Mouse (Mus musculus): ENCODE measurements around the gene Cemip2. TPM values are rescaled to one million over a fixed set of nuclear protein-coding genes. Genes with fewer than 3 reads are reported as not detected.

Gene Cemip2
- polyA plus RNA-seq, 1 experiment from 2014 or later: 14.1 TPM

DNA sequence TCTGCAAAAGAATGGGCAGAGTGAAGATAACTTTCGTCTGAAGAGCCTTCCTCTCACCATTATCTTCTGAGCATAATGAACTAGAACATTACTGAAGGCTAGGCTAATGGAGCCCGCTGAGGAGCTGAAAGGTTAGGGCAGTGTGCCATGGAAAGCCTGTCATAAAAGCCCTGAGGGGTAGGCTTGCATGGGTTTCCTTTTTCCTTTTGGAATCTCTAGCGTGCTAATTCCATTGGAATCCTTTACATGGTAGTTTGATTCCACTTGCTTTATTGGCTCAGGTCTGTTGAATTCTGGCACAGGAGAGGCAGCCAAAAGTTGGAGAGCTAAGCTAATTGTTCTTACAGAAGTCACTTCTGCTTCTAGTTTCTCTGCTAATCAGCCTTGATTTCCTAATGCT lies 20.6 kb downstream of the Cemip2 start:
- 69% methylated on average over 3 of the region's 3 CpGs for WGBS
- ATAC-seq (replicated peaks; ENCODE audit: low FRiP score, low read depth): no peak
- no peaks in the 10 kb centered on the region for H3K9me3 ChIP-seq (replicated peaks; ENCODE audit: low read length)
- TF ChIP-seq CTCF (IDR thresholded peaks at IDR 0.05; ENCODE audit: low read depth): no peak
- no peak overlapping the region for H3K4me3 ChIP-seq (replicated peaks; ENCODE audit: low read depth, low read length)
- H3K27me3 ChIP-seq (ENCODE audit: insufficient read depth, low read length): no peaks in the 10 kb centered on the region
- no peaks in the 10 kb centered on the region; the same call in 1 of the 2 replicates for H3K4me1 ChIP-seq (replicated peaks; ENCODE audit: insufficient read depth, low read length)
- H3K4me2 ChIP-seq (ENCODE audit: low read length): no peak overlapping the region
- H3K9ac ChIP-seq (ENCODE audit: low read depth, low read length): no peak overlapping the region
- H3K27ac ChIP-seq: no peak overlapping the region
- peaks cover 44% of the 10 kb centered on the region for H3K36me3 ChIP-seq (ENCODE audit: insufficient read depth, low read length)
- DNase-seq (ENCODE audit: low spot score): no peak

DNA sequence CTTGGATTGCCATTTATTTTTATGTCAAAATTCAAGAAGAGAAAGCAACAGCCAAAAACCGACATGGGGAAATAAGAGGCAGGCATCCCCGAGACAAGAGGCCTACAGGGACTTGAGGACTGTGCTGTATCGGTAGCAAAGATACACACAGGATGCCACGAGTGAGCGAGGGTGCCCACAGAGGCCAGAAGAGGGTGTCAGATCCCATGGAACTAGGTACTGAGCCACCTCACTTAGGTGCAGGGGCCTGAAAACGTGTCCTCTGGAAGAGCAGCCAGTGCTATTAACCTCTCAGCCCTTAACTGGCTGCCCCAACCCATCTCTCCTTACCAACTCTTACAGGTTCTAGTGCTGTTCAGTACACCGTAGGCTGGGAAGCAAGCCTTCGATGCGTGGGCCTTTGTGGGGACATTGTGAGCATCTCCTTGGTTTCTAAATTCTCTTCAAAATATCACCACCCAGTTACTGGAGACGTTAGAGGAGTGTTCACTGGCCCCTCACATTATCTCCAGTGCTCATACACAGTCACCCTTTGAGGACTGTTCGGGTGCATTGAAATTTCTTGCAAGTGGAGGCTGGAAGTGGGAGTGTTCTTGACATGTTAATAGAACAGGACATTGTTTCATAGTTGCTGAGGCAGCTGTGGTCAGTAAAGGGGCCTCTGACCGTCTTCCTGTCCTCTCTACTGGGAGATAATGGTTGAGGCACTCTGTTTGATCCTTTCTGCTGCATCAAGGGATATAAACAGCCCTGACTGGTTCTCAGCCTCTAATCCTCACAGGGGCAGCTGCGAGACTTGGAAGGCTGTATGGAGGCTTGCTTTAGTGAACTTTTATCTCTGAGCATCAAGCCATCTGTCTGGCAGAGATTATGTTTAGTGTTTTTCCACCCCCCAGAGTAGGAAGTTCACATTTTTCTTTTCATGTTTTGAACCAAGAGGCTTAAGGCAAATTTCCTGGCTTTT lies 21.6 kb downstream of the Cemip2 start:
- no peak overlapping the region for H3K9ac ChIP-seq (ENCODE audit: low read depth, low read length)
- no peak for ATAC-seq (replicated peaks; ENCODE audit: low FRiP score, low read depth)
- H3K27me3 ChIP-seq (ENCODE audit: insufficient read depth, low read length): no peaks in the 10 kb centered on the region
- H3K4me1 ChIP-seq (replicated peaks; ENCODE audit: insufficient read depth, low read length): no peaks in the 10 kb centered on the region; the same call in 1 of the 2 replicates
- no peak overlapping the region for H3K4me3 ChIP-seq (replicated peaks; ENCODE audit: low read depth, low read length)
- DNase-seq (ENCODE audit: low spot score): no peak
- WGBS: 69% methylated on average over 13 of the region's 13 CpGs
- H3K27ac ChIP-seq: 0 out of 2 replicates have a peak overlapping the region, but pooled peaks have one; percentile 2
- no peak overlapping the region for H3K4me2 ChIP-seq (ENCODE audit: low read length)
- peaks cover 51% of the 10 kb centered on the region for H3K36me3 ChIP-seq (ENCODE audit: insufficient read depth, low read length)
- H3K9me3 ChIP-seq (replicated peaks; ENCODE audit: low read length): no peaks in the 10 kb centered on the region
- 0 out of 2 replicates have a peak, but pooled peaks have one; percentile 6 for TF ChIP-seq CTCF (IDR thresholded peaks at IDR 0.05; ENCODE audit: low read depth)

DNA sequence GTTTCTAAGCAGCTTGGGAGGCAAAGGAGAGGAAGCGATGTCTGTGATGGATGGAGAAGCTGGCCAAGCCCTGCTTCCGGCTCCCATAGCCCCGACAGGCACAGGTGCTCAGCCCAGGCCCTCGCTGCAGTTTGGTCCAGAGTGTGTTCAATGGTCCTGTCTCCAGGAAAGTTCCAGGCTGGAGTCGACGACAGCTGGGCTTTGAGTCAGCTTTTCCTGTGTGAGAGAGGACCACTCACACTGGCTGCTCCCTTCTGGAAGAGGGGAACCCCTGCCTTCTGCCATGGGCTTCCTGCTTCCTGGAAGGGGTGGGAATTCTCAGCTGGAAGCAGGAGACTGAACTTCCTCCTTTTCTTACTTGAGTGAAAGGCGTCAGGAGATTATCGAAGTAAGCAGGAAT lies 26.3 kb downstream of the Cemip2 start:
- no peak overlapping the region for H3K4me3 ChIP-seq (replicated peaks; ENCODE audit: low read depth, low read length)
- no peaks in the 10 kb centered on the region for H3K9me3 ChIP-seq (replicated peaks; ENCODE audit: low read length)
- DNase-seq (ENCODE audit: low spot score): no peak
- no peak for TF ChIP-seq CTCF (IDR thresholded peaks at IDR 0.05; ENCODE audit: low read depth)
- H3K27me3 ChIP-seq (ENCODE audit: insufficient read depth, low read length): no peaks in the 10 kb centered on the region
- 73% methylated on average over 8 of the region's 8 CpGs for WGBS
- no peaks in the 10 kb centered on the region; the same call in 1 of the 2 replicates for H3K4me1 ChIP-seq (replicated peaks; ENCODE audit: insufficient read depth, low read length)
- peaks cover 62% of the 10 kb centered on the region for H3K36me3 ChIP-seq (ENCODE audit: insufficient read depth, low read length)
- H3K4me2 ChIP-seq (ENCODE audit: low read length): no peak overlapping the region
- ATAC-seq (replicated peaks; ENCODE audit: low FRiP score, low read depth): no peak
- no peak overlapping the region for H3K27ac ChIP-seq
- no peak overlapping the region for H3K9ac ChIP-seq (ENCODE audit: low read depth, low read length)

DNA sequence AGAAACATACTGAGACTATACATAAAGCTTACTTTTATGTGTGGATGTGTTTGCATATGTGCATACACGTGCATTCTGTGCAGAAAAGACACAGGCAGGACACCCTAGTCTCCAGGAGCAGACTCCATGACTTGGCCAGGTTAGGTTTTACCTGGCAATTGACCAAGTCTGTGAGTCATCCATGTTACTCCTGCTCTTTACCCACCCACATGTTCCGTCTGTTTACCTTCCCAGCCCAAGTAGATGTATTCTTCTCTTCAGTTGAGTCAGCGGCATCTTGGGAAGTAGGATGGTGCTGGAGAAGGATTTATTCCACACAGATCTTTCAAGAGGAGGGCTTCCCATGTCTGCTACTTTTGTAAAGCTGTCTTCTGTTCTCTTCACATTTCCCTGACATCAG lies 27.2 kb downstream of the Cemip2 start:
- H3K4me3 ChIP-seq (replicated peaks; ENCODE audit: low read depth, low read length): no peak overlapping the region
- DNase-seq (ENCODE audit: low spot score) (no peak), ATAC-seq (replicated peaks; ENCODE audit: low FRiP score, low read depth) (no peak)
- H3K36me3 ChIP-seq (ENCODE audit: insufficient read depth, low read length): peaks cover 65% of the 10 kb centered on the region
- no peak for TF ChIP-seq CTCF (IDR thresholded peaks at IDR 0.05; ENCODE audit: low read depth)
- H3K9me3 ChIP-seq (replicated peaks; ENCODE audit: low read length): no peaks in the 10 kb centered on the region
- no peak overlapping the region for H3K9ac ChIP-seq (ENCODE audit: low read depth, low read length)
- H3K27ac ChIP-seq: no peak overlapping the region
- 74% methylated on average over 3 of the region's 3 CpGs for WGBS
- H3K27me3 ChIP-seq (ENCODE audit: insufficient read depth, low read length): no peaks in the 10 kb centered on the region
- no peak overlapping the region for H3K4me2 ChIP-seq (ENCODE audit: low read length)
- H3K4me1 ChIP-seq (replicated peaks; ENCODE audit: insufficient read depth, low read length): no peaks in the 10 kb centered on the region

DNA sequence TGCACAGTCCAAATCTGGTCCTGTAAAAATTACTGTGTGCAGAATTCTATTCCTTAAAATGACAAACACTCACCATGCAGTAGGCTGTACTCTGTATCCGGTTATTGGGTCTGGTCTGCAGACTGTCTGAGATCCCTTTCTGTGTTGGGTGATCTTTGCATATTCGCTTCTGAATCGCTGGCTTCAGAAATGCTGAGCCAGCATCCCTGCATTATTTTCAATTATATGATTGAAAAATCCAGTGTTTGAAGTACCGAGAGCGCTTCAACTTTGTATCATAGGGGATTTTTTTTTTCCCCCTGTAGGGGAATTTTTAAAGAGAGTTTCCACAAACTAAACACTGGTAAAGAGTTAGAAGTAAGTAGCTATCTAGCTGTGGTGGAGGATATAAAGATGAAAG lies 32.0 kb downstream of the Cemip2 start:
- no peak overlapping the region for H3K4me2 ChIP-seq (ENCODE audit: low read length)
- DNase-seq (ENCODE audit: low spot score) (no peak), ATAC-seq (replicated peaks; ENCODE audit: low FRiP score, low read depth) (no peak)

DNA sequence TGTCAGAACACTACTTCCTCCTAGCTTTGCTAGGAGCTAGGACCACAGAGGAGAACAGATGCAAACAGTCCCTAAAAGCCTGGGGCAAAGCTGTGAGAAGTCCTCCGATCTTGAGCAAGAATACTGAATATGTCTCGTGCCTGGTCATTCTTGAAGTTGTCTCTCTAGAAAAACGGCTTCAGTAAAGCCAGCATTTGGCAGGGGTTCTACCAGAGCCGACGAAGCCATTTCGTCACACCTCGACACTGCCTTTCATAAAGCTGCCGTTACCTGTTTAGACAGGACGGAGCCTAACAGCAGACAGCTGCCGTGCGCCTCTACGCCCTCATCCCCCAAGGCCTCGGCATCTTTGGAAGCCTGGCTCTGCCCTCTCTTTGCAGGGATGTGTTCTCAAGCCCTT lies 35.4 kb downstream of the Cemip2 start:
- 84% methylated on average over 13 of the region's 13 CpGs for WGBS
- Histone ChIP-seq H3K27ac (no peak overlapping the region), H3K9ac (ENCODE audit: low read depth, low read length) (no peak overlapping the region), H3K4me2 (ENCODE audit: low read length) (no peak overlapping the region), H3K27me3 (ENCODE audit: insufficient read depth, low read length) (no peaks in the 10 kb centered on the region), H3K36me3 (ENCODE audit: insufficient read depth, low read length) (peaks cover 69% of the 10 kb centered on the region), H3K4me1 (replicated peaks; ENCODE audit: insufficient read depth, low read length) (no peaks in the 10 kb centered on the region), H3K9me3 (replicated peaks; ENCODE audit: low read length) (no peaks in the 10 kb centered on the region), H3K4me3 (replicated peaks; ENCODE audit: low read depth, low read length) (no peak overlapping the region)
- no peak for TF ChIP-seq CTCF (IDR thresholded peaks at IDR 0.05; ENCODE audit: low read depth)
- no peak for ATAC-seq (replicated peaks; ENCODE audit: low FRiP score, low read depth)
- DNase-seq (ENCODE audit: low spot score): no peak

More for the DNA sequence above, 32.0 kb downstream of the Cemip2 start:
- TF ChIP-seq CTCF (IDR thresholded peaks at IDR 0.05; ENCODE audit: low read depth): no peak
- WGBS: 93% methylated on average over 5 of the region's 5 CpGs
- Histone ChIP-seq H3K27ac (no peak overlapping the region), H3K9ac (ENCODE audit: low read depth, low read length) (no peak overlapping the region), H3K9me3 (replicated peaks; ENCODE audit: low read length) (no peaks in the 10 kb centered on the region), H3K27me3 (ENCODE audit: insufficient read depth, low read length) (no peaks in the 10 kb centered on the region), H3K4me1 (replicated peaks; ENCODE audit: insufficient read depth, low read length) (no peaks in the 10 kb centered on the region), H3K36me3 (ENCODE audit: insufficient read depth, low read length) (peaks cover 68% of the 10 kb centered on the region), H3K4me3 (replicated peaks; ENCODE audit: low read depth, low read length) (no peak overlapping the region)
